Mouse (Mus musculus) urinary bladder, postnatal 4 days (tissue): ENCODE data around the gene Cwc25.

ENCODE experiments used
- DNase-seq, 2 experiments: peaks; one replicate each; pipeline ENCODE4 v3.0.0; 2021 to 2022; ENCODE audit warnings: low spot score in 2 of 2

The Cwc25 gene

DNA sequence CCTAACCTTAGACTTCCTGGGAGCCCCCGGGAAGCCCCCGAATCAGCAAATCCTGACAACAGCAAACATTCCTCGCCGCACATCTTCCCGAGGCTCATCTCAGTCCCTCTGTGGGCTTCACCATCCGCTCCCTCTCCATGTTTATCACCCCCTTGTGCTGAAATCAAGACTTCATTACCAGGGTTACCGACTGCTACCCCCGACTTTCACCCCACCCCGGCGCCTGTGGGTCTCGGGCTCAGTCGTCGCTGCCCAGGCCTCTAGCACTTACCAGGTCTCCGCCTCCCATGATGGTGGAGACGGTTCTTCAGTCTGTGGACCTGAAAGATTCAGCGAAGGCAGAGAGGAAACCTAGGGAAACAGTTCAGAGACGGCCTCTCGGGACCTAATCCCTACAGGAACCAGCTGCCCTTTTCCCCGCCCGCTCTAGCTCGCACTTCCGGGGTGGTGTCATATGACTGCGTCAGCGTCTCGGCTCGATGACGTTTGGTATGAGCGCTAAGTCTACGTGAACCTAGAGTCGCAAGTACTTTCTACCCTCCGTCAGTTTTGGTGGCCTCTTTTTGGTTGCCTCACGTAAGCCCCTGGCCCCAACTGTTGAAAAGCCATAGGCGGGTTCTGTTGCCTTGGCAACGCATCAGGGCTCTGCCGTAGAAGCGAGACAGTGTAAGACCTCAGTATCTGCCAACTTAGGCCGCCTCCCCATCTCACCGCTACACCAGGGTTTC lies at the start of gene Cwc25:
Gene Cwc25 (minus strand): TSS at position 403 of the 728 bp plus-strand sequence.
- DNase-seq: peak; percentile 88 to 95

DNA sequence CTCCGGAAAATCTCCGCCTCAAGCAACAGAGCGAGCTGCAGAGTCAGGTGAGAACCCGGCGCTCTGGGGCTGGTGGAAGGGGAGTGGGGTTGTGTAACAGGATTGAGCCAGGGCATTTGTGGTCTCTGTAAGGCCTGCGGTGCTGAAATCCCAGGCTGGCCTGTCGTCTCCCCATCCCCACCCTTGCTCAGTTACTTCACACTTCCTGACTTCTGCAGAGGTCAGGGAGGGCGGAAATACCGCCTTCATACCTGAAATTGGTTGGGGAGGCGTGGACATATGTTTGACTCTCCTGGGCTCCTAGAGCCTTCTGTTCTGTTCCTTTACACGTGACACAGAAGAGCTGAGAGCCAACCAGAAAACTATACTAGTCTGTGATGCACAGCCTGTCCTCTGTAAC lies 49.4 kb upstream of the Cwc25 start:
- no peak for DNase-seq

GRCm38 (mm10) chr11:97813746-97814515 lies 47.6 kb upstream of the Cwc25 start:
- no peak for DNase-seq

- DNase-seq: peak in 1 of 2 experiments; percentile 53
These were observed 46.7 kb upstream of the Cwc25 start for GRCm38 (mm10) chr11:97813085-97813484.

DNA sequence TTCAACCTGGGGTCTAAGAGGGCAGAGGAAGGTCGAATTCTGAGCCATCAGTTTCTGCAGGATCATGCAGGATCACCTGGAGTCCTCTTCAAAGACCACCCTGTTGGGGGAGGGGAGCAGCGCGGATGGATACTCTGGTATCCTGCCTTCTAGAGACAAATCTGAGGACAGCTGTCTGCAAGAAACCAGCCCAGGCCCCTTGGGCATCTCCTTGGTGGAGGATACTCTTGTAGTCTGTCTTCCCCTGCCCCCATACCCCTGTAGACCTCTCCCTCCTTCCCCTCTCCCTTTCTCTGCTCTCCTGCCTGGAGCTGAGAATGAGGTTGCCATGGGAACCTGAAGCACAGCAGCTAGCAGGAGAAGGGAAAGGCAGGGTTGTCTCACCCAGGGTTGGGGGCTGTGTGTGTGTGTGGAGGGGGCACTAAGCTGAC lies 46.1 kb upstream of the Cwc25 start:
- peak in 1 of 2 experiments; percentile 57 for DNase-seq

- DNase-seq: no peak
These were observed 45.4 kb upstream of the Cwc25 start for GRCm38 (mm10) chr11:97811569-97812362.

DNA sequence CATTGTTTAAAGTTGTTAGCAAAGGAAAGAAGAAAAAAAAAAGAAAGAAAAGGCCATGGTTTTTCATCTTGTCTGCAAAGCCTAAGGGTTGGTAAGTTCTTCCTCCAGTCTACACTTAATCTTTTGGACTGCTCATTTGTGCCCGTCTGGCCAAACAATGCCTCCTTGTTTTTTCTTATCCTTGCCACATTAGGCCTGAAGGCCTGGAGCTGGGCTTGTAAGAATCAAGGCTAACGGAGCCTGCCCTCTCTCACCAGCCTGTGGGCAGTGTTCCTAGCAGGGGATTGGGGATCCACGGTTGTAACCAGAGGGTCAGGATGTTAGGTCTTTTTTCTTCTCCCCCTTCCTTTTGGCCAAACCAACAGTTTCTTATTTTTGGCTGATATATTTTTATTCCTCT lies 44.6 kb upstream of the Cwc25 start:
- DNase-seq: no peak

DNA sequence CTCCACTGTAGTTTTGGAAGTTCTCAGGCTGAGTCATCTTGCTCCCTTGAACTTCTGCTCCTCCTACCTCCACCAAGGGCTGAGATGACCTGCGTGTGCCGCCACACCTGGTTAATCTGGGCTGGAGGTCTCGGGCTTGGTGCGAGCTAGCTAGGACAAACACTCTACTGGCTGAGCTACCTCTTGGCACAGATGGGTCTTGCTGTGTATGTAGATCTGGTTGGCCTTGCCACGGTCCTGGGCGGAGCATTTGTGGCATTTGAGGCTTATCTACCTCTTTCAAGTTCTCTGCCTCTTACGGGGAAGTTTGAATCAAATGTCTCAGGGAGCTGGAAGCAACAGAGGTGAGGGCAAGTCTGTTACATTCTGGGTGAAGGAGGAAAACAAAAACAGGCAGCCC lies 44.0 kb upstream of the Cwc25 start:
- DNase-seq: peak in 1 of 2 experiments; percentile 53

DNA sequence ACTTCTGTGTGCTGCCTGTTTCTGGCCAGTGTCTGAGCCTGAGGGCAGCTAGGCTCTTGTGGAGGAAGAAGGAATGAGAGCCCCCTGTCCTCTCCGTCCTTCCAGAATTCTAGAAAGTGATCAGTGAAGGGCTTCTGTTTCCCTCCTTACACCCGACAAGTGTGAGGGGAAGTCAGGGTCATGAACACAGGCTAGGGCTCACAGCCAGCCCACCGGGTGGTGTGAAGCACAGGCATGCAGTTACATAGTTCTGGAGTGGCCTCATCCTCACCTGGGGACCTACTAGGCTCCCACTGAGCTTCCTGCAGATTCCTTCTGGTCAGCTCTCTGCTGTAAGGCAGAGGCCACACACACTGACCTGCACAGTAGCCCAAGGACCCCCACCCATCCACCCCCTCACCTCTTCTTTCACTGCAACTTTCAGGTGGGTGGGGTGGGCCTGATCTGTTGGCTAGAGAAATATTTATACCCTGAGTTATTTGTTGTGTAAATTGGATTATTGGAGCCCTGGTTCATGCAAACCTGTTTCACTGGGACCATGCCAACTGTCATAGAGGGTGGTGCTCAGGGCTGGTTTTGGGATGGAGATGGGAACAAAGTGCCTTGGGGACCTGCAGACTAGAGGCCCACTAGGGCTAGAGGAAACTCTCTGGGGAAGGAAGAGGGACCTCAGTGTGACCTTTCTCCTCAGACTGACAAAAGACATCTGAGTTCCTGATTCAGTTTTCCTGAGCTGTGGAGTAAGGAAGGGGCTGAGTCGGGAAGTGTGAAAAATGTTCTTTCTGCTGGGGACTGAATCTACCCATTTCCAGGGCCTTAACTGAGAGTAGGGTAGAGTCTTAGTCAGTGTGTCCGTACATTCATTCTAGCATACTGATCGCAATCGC lies 43.1 kb upstream of the Cwc25 start:
- no peak for DNase-seq

- DNase-seq: peak in 1 of 2 experiments; percentile 59
These were observed 42.4 kb upstream of the Cwc25 start for GRCm38 (mm10) chr11:97808621-97809234.

GRCm38 (mm10) chr11:97808093-97808492 lies 41.7 kb upstream of the Cwc25 start:
- DNase-seq: peak in 1 of 2 experiments; percentile 58

GRCm38 (mm10) chr11:97807626-97808025 lies 41.3 kb upstream of the Cwc25 start:
- peak in 1 of 2 experiments; percentile 54 for DNase-seq

DNA sequence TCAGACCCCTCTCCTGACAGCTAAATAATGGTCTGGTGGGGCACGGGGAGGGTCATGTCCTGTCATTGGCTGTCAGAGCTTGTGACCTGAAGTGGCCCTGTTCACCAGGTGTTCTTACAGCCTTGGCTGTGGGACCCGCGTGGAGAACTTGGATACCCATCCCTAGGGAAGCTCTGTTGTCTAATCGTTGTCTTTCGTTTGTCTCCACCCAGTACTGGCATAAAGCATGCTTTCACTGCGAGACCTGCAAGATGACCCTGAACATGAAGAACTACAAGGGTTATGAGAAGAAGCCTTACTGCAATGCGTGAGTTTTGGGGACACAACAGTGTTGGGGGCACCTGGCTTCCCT lies 40.2 kb upstream of the Cwc25 start:
- no peak for DNase-seq

DNA sequence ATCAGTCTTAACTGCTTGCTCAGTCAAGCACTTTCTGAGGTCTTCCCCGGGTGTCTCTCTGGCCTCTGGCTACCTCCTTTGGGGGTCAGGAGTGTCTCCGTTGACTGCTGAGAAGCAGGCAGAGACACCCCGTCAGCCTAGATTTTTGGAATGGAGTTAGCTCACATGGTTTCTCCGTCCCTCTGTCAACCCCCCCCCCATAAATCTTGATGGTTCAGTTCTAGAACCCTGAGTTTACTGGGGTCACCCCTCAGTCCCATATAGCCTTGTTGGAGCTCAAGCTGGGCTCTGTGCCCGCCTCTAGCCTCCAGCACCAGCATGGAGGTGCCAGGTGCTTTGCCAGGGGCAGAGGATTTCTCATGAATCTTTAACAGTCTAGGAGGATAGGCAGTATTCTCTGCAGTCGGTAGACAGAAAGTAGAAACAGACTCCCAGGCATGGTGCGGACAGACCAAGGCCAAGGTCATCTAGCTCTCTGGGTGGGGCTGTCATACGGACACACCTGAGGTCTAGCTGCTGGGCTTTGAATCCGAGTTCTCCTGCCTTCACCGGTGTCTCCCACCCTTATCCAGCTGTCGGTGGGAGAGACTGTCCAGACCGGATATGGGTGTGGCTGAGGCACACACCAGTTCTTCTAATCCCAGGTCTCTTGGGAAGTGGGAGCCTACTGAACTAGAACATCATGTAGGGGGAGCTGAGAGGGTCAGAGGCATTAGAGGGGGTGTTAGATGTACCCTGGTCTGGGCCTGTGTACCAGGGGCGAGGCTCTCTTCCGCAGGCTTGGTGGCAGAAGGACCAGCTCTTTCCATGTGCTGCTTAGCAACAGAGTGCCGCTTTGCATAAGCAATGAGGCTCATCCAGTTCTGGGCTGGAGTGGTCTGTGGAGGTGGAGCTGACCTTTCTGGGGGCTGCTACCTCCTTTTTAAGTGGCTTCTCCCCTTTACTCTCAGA lies 39.6 kb upstream of the Cwc25 start:
- no peak for DNase-seq

GRCm38 (mm10) chr11:97804841-97805661 lies 38.7 kb upstream of the Cwc25 start:
- no peak for DNase-seq

- DNase-seq: no peak
These were observed 37.5 kb upstream of the Cwc25 start for GRCm38 (mm10) chr11:97803847-97804246.

DNA sequence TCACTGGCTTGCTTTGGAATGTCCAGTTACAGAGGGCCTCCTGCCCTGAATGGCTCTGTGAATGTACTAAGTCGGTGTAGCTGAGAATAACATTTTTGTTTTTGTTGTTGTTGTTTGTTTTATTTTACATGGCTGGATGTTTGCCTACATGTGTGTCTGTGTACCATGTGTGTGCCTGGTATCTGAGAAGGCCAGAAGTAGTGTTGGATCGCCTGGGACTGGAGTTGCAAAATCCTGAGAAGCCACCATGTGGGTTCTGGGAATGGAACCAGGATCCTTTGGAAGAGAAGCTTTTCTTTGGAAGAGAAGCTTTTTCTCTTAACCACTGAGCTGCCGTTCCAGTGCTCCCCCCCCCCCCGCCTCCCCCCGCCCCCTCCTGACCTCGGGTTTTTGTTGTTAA lies 36.1 kb upstream of the Cwc25 start:
- DNase-seq: no peak

GRCm38 (mm10) chr11:97802194-97802470 lies 35.8 kb upstream of the Cwc25 start:
- DNase-seq: no peak
